Mouse (Mus musculus) limb, embryonic 12.5 days (tissue): ENCODE measurements around the gene Usp44. TPM values are rescaled to one million over a fixed set of nuclear protein-coding genes. Genes with fewer than 3 reads are reported as not detected.

Source experiments
- ATAC-seq: fragments of 200-750 bp; cut with Nextera tagmentation; 2 replicates; pipeline ENCODE4 v1.8.0; 2017; ENCODE audit warnings: low read depth, moderate TSS enrichment; ENCODE audit not compliant: insufficient number of reproducible peaks, insufficient read depth, low FRiP score, low TSS enrichment
- H3K27ac ChIP-seq: fragments of 300-500 bp; sonication (generic); 2 replicates; pipeline ENCODE4 v1.5.1; 2016; ENCODE audit warnings: mild to moderate bottlenecking, moderate library complexity
- H3K27me3 ChIP-seq: fragments of 300-500 bp; sonication (generic); 2 replicates; pipeline ENCODE4 v1.6.1; 2016; ENCODE audit warnings: mild to moderate bottlenecking, moderate library complexity
- H3K36me3 ChIP-seq: fragments of 300-500 bp; sonication (generic); 2 replicates; pipeline ENCODE4 v1.6.1; 2016; ENCODE audit warnings: mild to moderate bottlenecking, moderate library complexity
- H3K4me1 ChIP-seq: fragments of 300-500 bp; sonication (generic); replicated peaks from 2 replicates; pipeline ENCODE4 v1.6.1; 2016
- H3K4me2 ChIP-seq: fragments of 300-500 bp; sonication (generic); 2 replicates; pipeline ENCODE4 v1.6.1; 2016; ENCODE audit warnings: mild to moderate bottlenecking, moderate library complexity
- H3K4me3 ChIP-seq: fragments of 300-500 bp; sonication (generic); replicated peaks from 2 replicates; pipeline ENCODE4 v1.5.1; 2016; ENCODE audit warnings: mild to moderate bottlenecking
- H3K9ac ChIP-seq: fragments of 300-500 bp; sonication (generic); replicated peaks from 2 replicates; pipeline ENCODE4 v1.6.1; 2016; ENCODE audit warnings: mild to moderate bottlenecking, moderate library complexity
- H3K9me3 ChIP-seq: fragments of 300-500 bp; sonication (generic); 2 replicates; pipeline ENCODE4 v1.6.1; 2016; ENCODE audit warnings: mild to moderate bottlenecking, moderate library complexity
- WGBS: fragments of 180-500 bp; shearing (Covaris S2); methylation state at CpG from one replicate; pipeline ENCODE4 v1.1.7; 2016; 5-methylcytosine and 5-hydroxymethylcytosine counted together
- polyA plus RNA-seq: library from polyadenylated mRNA; unstranded; fragments of >200 nt; fragmentation: Nextera tagmentation; extraction: Ambion mirVana; gene quantifications from 2 replicates; pipeline ENCODE4 v1.2.1, GENCODE M21; 2016

Gene Usp44
- polyA plus RNA-seq, 1 experiment from 2014 or later = 1.4 TPM

DNA sequence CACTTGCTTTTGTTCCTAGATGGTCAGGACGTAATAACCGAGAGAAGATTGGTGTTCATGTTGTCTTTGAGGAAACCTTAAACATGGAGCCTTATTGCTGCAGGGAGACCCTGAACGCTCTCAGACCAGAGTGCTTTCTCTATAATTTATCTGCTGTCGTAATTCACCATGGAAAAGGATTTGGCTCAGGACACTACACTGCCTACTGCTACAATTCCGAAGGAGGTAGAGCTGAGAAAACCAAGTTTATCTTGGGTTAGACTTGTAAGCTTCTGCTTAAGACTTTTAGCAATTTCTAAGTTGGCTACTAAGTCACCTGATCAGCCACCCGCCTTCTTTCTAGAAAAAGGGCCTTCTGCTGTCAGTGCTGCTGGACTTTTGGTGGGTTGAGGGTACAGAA lies 24.7 kb downstream of the Usp44 start:
- ATAC-seq = no peak
- no peaks in the 10 kb centered on the region for H3K4me1 ChIP-seq
- 85% methylated on average over 6 of the region's 6 CpGs for whole genome bisulfite sequencing

DNA sequence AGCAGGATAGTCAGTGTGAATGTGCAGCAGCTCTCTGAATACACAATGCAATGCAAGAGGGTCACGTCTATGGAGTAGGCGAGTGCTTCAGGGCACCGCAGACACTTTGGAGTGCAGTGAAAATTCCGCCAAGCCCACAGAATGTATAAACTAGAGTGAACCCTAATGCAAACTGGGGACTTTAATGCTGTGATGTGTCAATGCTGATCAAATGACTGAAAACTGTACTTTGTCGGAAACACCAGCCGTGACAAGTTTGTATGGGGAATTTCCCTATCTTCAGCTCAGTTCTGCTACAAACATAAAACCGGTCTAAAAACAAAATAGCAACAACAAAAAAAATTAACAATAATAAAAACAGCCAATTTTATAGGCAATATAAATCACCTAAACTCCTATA lies 37.0 kb downstream of the Usp44 start:
- WGBS = 93% methylated on average over 7 of the region's 7 CpGs
- Histone ChIP-seq H3K27ac (no peak overlapping the region), H3K4me2 (no peak overlapping the region), H3K4me1 (no peaks in the 10 kb centered on the region), H3K4me3 (no peak overlapping the region), H3K27me3 (no peaks in the 10 kb centered on the region), H3K36me3 (peaks cover 96% of the 10 kb centered on the region), H3K9ac (no peak overlapping the region), H3K9me3 (no peaks in the 10 kb centered on the region)
- ATAC-seq = no peak

More for the DNA sequence above, 24.7 kb downstream of the Usp44 start:
- H3K9ac ChIP-seq = no peak overlapping the region
- no peaks in the 10 kb centered on the region for H3K27me3 ChIP-seq
- H3K9me3 ChIP-seq = no peaks in the 10 kb centered on the region
- H3K4me2 ChIP-seq = no peak overlapping the region
- peaks cover 21% of the 10 kb centered on the region for H3K36me3 ChIP-seq
- H3K4me3 ChIP-seq = no peak overlapping the region
- no peak overlapping the region for H3K27ac ChIP-seq

DNA sequence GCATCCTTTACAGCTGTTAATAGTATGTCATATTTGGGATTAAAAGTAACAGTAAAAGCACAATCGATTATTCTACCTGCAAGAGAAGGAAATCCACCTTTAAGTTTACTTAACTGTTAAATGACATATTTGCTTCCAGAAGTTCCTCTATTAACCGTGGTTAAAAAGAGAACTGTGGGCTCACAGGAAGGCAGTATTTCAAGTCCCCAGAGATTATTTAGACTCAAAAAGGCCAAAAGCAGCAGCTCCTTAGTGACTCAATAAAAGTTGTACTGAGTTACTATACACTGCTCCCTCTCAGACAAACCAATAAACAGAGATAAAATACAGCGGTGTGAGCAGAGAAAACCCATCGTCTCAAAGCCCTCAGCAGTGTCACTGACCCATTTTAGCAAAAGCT lies 37.5 kb downstream of the Usp44 start:
- no peak overlapping the region for H3K4me3 ChIP-seq
- ATAC-seq = no peak
- no peaks in the 10 kb centered on the region for H3K9me3 ChIP-seq
- peaks cover 96% of the 10 kb centered on the region for H3K36me3 ChIP-seq
- no peaks in the 10 kb centered on the region for H3K27me3 ChIP-seq
- no peaks in the 10 kb centered on the region for H3K4me1 ChIP-seq
- H3K9ac ChIP-seq = no peak overlapping the region
- 86% methylated on average over 4 of the region's 4 CpGs for WGBS
- H3K4me2 ChIP-seq = no peak overlapping the region
- no peak overlapping the region for H3K27ac ChIP-seq

GRCm38 (mm10) chr10:93876772-93877171 lies 45.4 kb downstream of the Usp44 start:
- H3K27ac ChIP-seq = no peak overlapping the region
- H3K4me2 ChIP-seq = no peak overlapping the region
- no peaks in the 10 kb centered on the region for H3K9me3 ChIP-seq
- peaks cover 72% of the 10 kb centered on the region for H3K36me3 ChIP-seq
- no peak overlapping the region for H3K4me3 ChIP-seq
- H3K27me3 ChIP-seq = no peaks in the 10 kb centered on the region
- ATAC-seq = no peak
- 100% methylated on average over 1 of the region's 1 CpGs for WGBS
- no peaks in the 10 kb centered on the region for H3K4me1 ChIP-seq
- no peak overlapping the region for H3K9ac ChIP-seq

- Histone ChIP-seq H3K4me2 (no peak overlapping the region), H3K36me3 (peaks cover 64% of the 10 kb centered on the region), H3K4me3 (no peak overlapping the region), H3K9me3 (no peaks in the 10 kb centered on the region), H3K27me3 (no peaks in the 10 kb centered on the region), H3K4me1 (no peaks in the 10 kb centered on the region), H3K27ac (no peak overlapping the region), H3K9ac (no peak overlapping the region)
- WGBS = 97% methylated on average over 4 of the region's 4 CpGs
- ATAC-seq = no peak
Observed at GRCm38 (mm10) chr10:93878732-93879131, 47.4 kb downstream of the Usp44 start.

DNA sequence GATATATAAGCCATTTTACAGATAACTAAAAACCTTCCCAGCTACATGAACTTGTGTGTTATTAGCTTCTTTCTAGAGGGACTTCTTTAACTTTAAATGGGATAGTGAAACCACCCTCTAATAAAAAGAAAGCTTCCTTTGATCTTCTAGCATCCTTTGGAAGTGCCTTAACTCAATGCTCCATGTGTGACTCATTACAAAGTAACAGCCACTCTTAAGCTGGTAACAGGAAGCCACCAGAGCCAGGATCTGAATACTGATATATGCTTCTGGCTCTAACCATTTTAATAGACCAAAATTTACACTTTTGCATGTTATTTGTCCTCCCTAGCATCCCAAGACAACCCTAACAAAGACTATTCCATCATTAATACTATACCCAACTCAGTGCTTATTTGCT lies 50.6 kb downstream of the Usp44 start:
- H3K27ac ChIP-seq = no peak overlapping the region
- ATAC-seq = no peak
- no peaks in the 10 kb centered on the region for H3K4me1 ChIP-seq
- no peak overlapping the region for H3K9ac ChIP-seq
- no peak overlapping the region for H3K4me3 ChIP-seq
- H3K9me3 ChIP-seq = no peaks in the 10 kb centered on the region
- H3K36me3 ChIP-seq = peaks cover 68% of the 10 kb centered on the region
- H3K27me3 ChIP-seq = no peaks in the 10 kb centered on the region
- H3K4me2 ChIP-seq = no peak overlapping the region

DNA sequence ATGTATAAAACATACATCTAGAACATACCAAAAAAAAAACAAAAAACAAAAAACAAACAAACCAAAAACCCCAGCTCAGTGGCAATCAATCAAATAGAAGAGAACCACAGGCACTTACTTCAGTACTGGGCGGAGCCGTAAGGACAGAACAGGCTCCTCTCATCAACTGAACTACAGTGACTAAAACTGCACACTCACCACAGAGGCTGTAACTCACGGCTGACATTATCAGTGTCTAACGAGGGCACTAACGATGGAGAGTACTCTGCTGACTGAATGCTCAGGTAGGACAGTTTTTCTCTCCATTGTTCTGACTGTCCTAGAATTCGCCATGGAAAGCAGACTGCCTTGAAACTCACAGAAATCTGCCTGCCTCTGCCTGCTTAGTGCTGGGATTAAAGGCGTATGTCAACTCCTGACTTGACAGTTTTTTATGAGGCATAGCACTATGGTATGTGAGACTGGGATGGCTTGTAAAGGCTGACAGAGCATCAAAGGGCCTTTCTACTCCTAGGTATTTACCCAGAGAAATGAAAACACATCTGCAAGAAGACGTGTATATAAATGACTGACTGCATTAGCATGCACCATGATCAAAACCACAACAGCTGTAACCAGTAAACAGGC lies 51.5 kb downstream of the Usp44 start:
- peaks cover under 1% of the 10 kb centered on the region; the same call in 1 of the 2 replicates for H3K4me1 ChIP-seq
- no peak overlapping the region for H3K4me2 ChIP-seq
- no peaks in the 10 kb centered on the region for H3K9me3 ChIP-seq
- peaks cover 68% of the 10 kb centered on the region for H3K36me3 ChIP-seq
- H3K27me3 ChIP-seq = no peaks in the 10 kb centered on the region
- H3K9ac ChIP-seq = no peak overlapping the region
- no peak for ATAC-seq
- no peak overlapping the region for H3K27ac ChIP-seq
- no peak overlapping the region for H3K4me3 ChIP-seq
- 75% methylated on average over 8 of the region's 8 CpGs for WGBS

DNA sequence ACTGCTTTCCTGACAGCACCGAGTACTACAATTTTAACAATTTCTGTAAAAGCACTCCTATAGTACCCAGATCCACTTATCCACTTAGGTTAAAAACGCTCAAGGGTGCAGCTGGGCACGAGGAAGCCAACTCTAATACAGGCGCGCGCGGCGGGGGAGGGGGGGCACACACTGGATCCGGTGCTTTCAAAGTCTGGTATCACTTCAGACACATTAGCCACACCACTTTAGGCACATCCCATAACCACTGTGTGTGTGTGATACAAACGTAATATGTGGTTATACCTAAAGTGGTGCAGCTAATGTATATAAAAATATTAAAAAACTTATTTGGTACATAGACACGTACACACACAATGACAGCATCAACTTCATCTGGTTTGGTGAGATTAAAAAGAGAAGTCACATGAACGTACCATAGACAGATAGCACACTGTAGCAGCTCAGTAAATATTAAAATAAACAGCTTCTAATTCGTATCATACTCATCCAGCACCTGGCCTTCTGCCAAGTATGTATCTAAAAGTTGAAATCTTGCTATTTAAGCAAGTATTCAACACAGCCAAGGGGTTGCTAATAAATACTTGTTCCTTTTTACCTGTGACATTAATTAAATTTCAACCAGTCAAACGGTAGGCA lies 54.6 kb downstream of the Usp44 start:
- 93% methylated on average over 14 of the region's 14 CpGs for WGBS
- Histone ChIP-seq H3K4me1 (peaks cover 10% of the 10 kb centered on the region), H3K4me2 (no peak overlapping the region), H3K27me3 (no peaks in the 10 kb centered on the region), H3K9me3 (no peaks in the 10 kb centered on the region), H3K36me3 (peaks cover 44% of the 10 kb centered on the region), H3K27ac (no peak overlapping the region), H3K9ac (no peak overlapping the region), H3K4me3 (no peak overlapping the region)
- ATAC-seq = no peak

- Histone ChIP-seq H3K9me3 (no peaks in the 10 kb centered on the region), H3K4me3 (peak overlapping the region; percentile 77), H3K27me3 (no peaks in the 10 kb centered on the region), H3K9ac (peak overlapping the region; percentile 93), H3K27ac (no peak overlapping the region), H3K4me1 (peaks cover 10% of the 10 kb centered on the region), H3K4me2 (peak overlapping the region; percentile 90), H3K36me3 (peaks cover 35% of the 10 kb centered on the region)
- ATAC-seq = no peak
- WGBS = 21% methylated on average over 10 of the region's 10 CpGs
Observed at GRCm38 (mm10) chr10:93888590-93888934, 57.2 kb downstream of the Usp44 start.

GRCm38 (mm10) chr10:93888935-93889578 lies 57.7 kb downstream of the Usp44 start:
- Histone ChIP-seq H3K36me3 (peaks cover 30% of the 10 kb centered on the region), H3K4me1 (peaks cover 10% of the 10 kb centered on the region), H3K27ac (peak overlapping the region; percentile 89), H3K9me3 (no peaks in the 10 kb centered on the region), H3K4me2 (peak overlapping the region; percentile 90), H3K27me3 (no peaks in the 10 kb centered on the region), H3K9ac (peak overlapping the region; percentile 93), H3K4me3 (peak overlapping the region; percentile 77)
- WGBS = under 1% methylated on average over 38 of the region's 38 CpGs
- ATAC-seq = peak; percentile 60

DNA sequence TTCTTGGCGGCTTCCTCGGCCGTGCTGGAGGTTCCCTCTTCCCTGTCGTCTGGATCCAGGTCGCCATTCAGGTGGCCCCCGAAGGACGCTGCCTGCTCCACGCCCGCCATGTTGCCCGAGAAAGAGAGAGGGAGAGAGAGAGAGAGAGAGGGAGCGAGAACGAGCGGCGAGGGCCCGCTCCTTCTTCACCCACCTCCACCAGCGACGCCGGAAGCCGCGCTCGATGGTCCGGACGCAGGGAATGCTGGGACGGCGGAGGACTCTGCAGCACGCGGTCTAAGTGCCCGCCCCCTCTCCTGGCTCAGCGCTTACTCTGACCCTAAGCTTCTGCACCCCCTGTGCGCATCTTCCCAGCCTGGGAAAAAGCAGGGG lies 58.2 kb downstream of the Usp44 start:
- 0% methylated on average over 24 of the region's 30 CpGs for WGBS
- peaks cover 25% of the 10 kb centered on the region for H3K36me3 ChIP-seq
- H3K27me3 ChIP-seq = no peaks in the 10 kb centered on the region
- peaks cover 10% of the 10 kb centered on the region for H3K4me1 ChIP-seq
- peak overlapping the region; percentile 77 for H3K4me3 ChIP-seq
- peak overlapping the region; percentile 93 for H3K9ac ChIP-seq
- H3K9me3 ChIP-seq = no peaks in the 10 kb centered on the region
- ATAC-seq = peak; percentile 97
- H3K27ac ChIP-seq = peak overlapping the region; percentile 89
- peak overlapping the region; percentile 90 for H3K4me2 ChIP-seq
